Mouse (Mus musculus): ENCODE measurements at regions not wholly inside any gene's neighbourhood (a gene's known extent, or its start where the extent isn't known, plus 50 kb on each side); places are given as distances from the start of the nearest gene placed in this dataset.

- TF ChIP-seq POLR2A (IDR thresholded peaks at IDR 0.05; ENCODE audit: control insufficient read depth, low read depth, low read length) = no peak
- TF ChIP-seq CTCF (IDR thresholded peaks at IDR 0.05; ENCODE audit: control insufficient read depth, insufficient read depth, insufficient replicate concordance, low read depth, low read length) = no peak
Observed at GRCm38 (mm10) chr1:77929552-77929951, 267.4 kb downstream of the Pax3 start.
